9 mouse cellular contexts compared by ENCODE assay signal in genomic region chr4:147442649-147443553, GRCm38 (mm10). TPM values are rescaled to one million over a fixed set of nuclear protein-coding genes. Genes with fewer than 3 reads are reported as not detected.
DNase-seq lines count a peak whose midpoint lies in the region; ATAC-seq and TF ChIP-seq lines count a peak whose summit lies in the region.
"Not testable (repeated sequence)": the region's sequence is repeated elsewhere in the genome, so short reads cannot be mapped to it uniquely, and the experiment has no call there.
"Had no signal": no experiment of that assay in that cellular context is flagged by ENCODE, and none has a peak within 500 bp of the region (broad histone marks: within the 10 kb centered on the region; RNA-seq: fewer than 3 reads in every experiment).

No protein-coding gene starts in this region.

- in situ Hi-C loops in ES-E14 (cut with MboI; ENCODE audit: low sequenced_read_pairs in 2 of 2, unreplicated experiment in 2 of 2): loop anchor here (25.0 kb wide), 3 partner anchors 306 to 369 kb away; partner anchors contain the start of genes Zfp984 (in 1 of the 2) and Zfp991 (in 1 of the 2)

- not testable (repeated sequence) for H3K27ac ChIP-seq in ES-E14 (ENCODE audit: insufficient read depth, low read depth, low read length, poor library complexity, severe bottlenecking); kidney, adult 2 months (ENCODE audit: insufficient read depth, low read depth, low read length); midbrain, embryonic 11.5 days (ENCODE audit: low read depth, low read length); small intestine, adult 2 months (ENCODE audit: insufficient read depth, low read depth, low read length)
- H3K27ac ChIP-seq in forebrain, embryonic 10.5 days: peak overlapping the region; percentile 93
- H3K27ac ChIP-seq in heart, embryonic 15.5 days: peak overlapping the region; percentile 77
- H3K27ac ChIP-seq in liver, adult 2 months (replicated peaks; ENCODE audit: insufficient read depth, low read depth, low read length): peak overlapping the region; percentile 65

- peak overlapping the region; percentile 80 for H3K4me2 ChIP-seq in heart, embryonic 15.5 days
- H3K4me2 ChIP-seq in midbrain, embryonic 11.5 days: peak overlapping the region; percentile 75

- peak overlapping the region; percentile 71 for H3K9ac ChIP-seq in ES-E14 (ENCODE audit: insufficient read depth, low read depth, low read length, poor library complexity, severe bottlenecking)
- H3K9ac ChIP-seq in heart, embryonic 15.5 days: peak overlapping the region; percentile 76
- H3K9ac ChIP-seq in liver, adult 2 months (ENCODE audit: low read depth, low read length): peak overlapping the region; percentile 98
- peak overlapping the region; percentile 90 for H3K9ac ChIP-seq in midbrain, embryonic 11.5 days (ENCODE audit: low read length)

- not testable (repeated sequence) for H3K79me2 ChIP-seq in liver, adult 2 months (ENCODE audit: control insufficient read depth, insufficient read depth, low read length)

- not testable (repeated sequence) for H3K4me1 ChIP-seq in ES-E14 (ENCODE audit: control insufficient read depth in 2 of 2, insufficient read depth in 2 of 2, low read length in 2 of 2, poor library complexity in 1 of 2); heart, embryonic 15.5 days (replicated peaks); kidney, adult 2 months (ENCODE audit: control insufficient read depth, insufficient read depth, low read length); liver, adult 2 months (ENCODE audit: control insufficient read depth, insufficient read depth, low read length); midbrain, embryonic 11.5 days (ENCODE audit: control insufficient read depth, insufficient read depth, low read length); small intestine, adult 2 months (ENCODE audit: control insufficient read depth, insufficient read depth, insufficient read length, low read length)
- peaks cover 10% of the 10 kb centered on the region for H3K4me1 ChIP-seq in forebrain, embryonic 10.5 days

- H3K4me3 ChIP-seq in ES-E14 (ENCODE audit: insufficient read depth in 1 of 2, low read depth in 1 of 2, low read length in 2 of 2, poor library complexity in 1 of 2, severe bottlenecking in 1 of 2): peak overlapping the region; percentile 66 to 69
- peak overlapping the region; percentile 60 for H3K4me3 ChIP-seq in forebrain, embryonic 10.5 days
- H3K4me3 ChIP-seq in heart, embryonic 15.5 days: peak overlapping the region; percentile 58
- H3K4me3 ChIP-seq in kidney, adult 2 months (ENCODE audit: insufficient read depth, low read depth, low read length): peak overlapping the region; percentile 63
- H3K4me3 ChIP-seq in liver, adult 2 months (ENCODE audit: insufficient read depth, low read depth, low read length): peak overlapping the region; percentile 77
- peak overlapping the region; percentile 49 for H3K4me3 ChIP-seq in midbrain, embryonic 11.5 days (ENCODE audit: low read depth, low read length)
- peak overlapping the region; percentile 60 for H3K4me3 ChIP-seq in small intestine, adult 2 months (ENCODE audit: low read depth, low read length)

- not testable (repeated sequence) for H3K27me3 ChIP-seq in forebrain, embryonic 10.5 days (ENCODE audit: poor library complexity, severe bottlenecking); heart, embryonic 15.5 days; kidney, adult 2 months (replicated peaks; ENCODE audit: control insufficient read depth, insufficient read depth, low read length); liver, adult 2 months (ENCODE audit: control insufficient read depth, insufficient read depth, low read length); midbrain, embryonic 11.5 days (ENCODE audit: control insufficient read depth, insufficient read depth, low read length); small intestine, adult 2 months (ENCODE audit: control insufficient read depth, insufficient read depth, low read length)

- not testable (repeated sequence) for DNase-seq in ES-E14 (ENCODE audit: low read depth, low spot score); kidney, adult 2 months
- peak; percentile 17 for DNase-seq in cerebellum, adult 8-10 months
- DNase-seq in forebrain, embryonic 10.5 days (ENCODE audit: extremely low spot score, low spot score): peak; percentile 78
- peak; percentile 64 for DNase-seq in liver, adult 2 months (ENCODE audit: extremely low read depth, low read depth, low spot score)
- peak; percentile 97 for DNase-seq in midbrain, embryonic 11.5 days (ENCODE audit: low spot score, missing footprints)

- TF ChIP-seq POLR2A in kidney, adult 2 months (IDR thresholded peaks at IDR 0.05; ENCODE audit: low read depth, low read length); liver, adult 2 months (IDR thresholded peaks at IDR 0.05; ENCODE audit: extremely low read depth, insufficient read depth, low read length); small intestine, adult 2 months (IDR thresholded peaks at IDR 0.05; ENCODE audit: low read depth, low read length): not testable (repeated sequence)

- ATAC-seq in heart, embryonic 15.5 days (replicated peaks; ENCODE audit: insufficient number of reproducible peaks, insufficient read depth, low FRiP score, low read depth): peak; percentile 97
- ATAC-seq in midbrain, embryonic 11.5 days (ENCODE audit: low FRiP score): peak; percentile 100

- 9% methylated on average over 48 of the region's 52 CpGs for WGBS in forebrain, embryonic 10.5 days
- 10% methylated on average over 52 of the region's 52 CpGs for WGBS in heart, embryonic 15.5 days
- 10% methylated on average over 52 of the region's 52 CpGs for WGBS in kidney, adult 2 months
- 7% methylated on average over 52 of the region's 52 CpGs for WGBS in liver, adult 2 months
- 9% methylated on average over 52 of the region's 52 CpGs for WGBS in midbrain, embryonic 11.5 days
- 13% methylated on average over 52 of the region's 52 CpGs for WGBS in small intestine, adult 2 months

- not testable (repeated sequence) for TF ChIP-seq CTCF in kidney, adult 2 months (conservative IDR thresholded peaks at IDR 0.05; ENCODE audit: insufficient read depth, insufficient read length, low read depth, low read length); liver, adult 2 months (IDR thresholded peaks at IDR 0.05; ENCODE audit: low read depth, low read length); small intestine, adult 2 months (IDR thresholded peaks at IDR 0.05; ENCODE audit: extremely low read depth, insufficient read length, insufficient replicate concordance, low read depth, low read length)

- not testable (repeated sequence) for H3K36me3 ChIP-seq in ES-E14 (ENCODE audit: control insufficient read depth, insufficient read depth, low read length, poor library complexity, severe bottlenecking); forebrain, embryonic 10.5 days (replicated peaks); heart, embryonic 15.5 days; kidney, adult 2 months (ENCODE audit: control insufficient read depth, insufficient read depth, low read length); liver, adult 2 months (ENCODE audit: control insufficient read depth, insufficient read depth, low read length); midbrain, embryonic 11.5 days (ENCODE audit: control insufficient read depth, insufficient read depth, low read length); small intestine, adult 2 months (ENCODE audit: control insufficient read depth, insufficient read depth, low read length)

- H3K9me3 ChIP-seq in ES-E14 (ENCODE audit: control insufficient read depth, insufficient read depth, low read depth, low read length); heart, embryonic 15.5 days (replicated peaks); midbrain, embryonic 11.5 days (ENCODE audit: control insufficient read depth, low read length): not testable (repeated sequence)
- peaks cover 12% of the 10 kb centered on the region; the same call in 1 of the 2 replicates for H3K9me3 ChIP-seq in forebrain, embryonic 10.5 days

RNA-seq across cellular contexts. Expression of gene Zfp982, which starts 49.3 kb away (rescaled TPM):
- 33.7 and 40.5 TPM in 2 replicates for total RNA-seq in ES-E14 (2012; rRNA removed)
- polyA plus RNA-seq in forebrain, embryonic 10.5 days (2016; fragmentation: Nextera tagmentation; extraction: Ambion mirVana): 6.4 and 10.5 TPM in 2 replicates
- polyA plus RNA-seq in heart, embryonic 15.5 days (2015; fragmentation: Nextera tagmentation; extraction: Ambion mirVana): 4.8 and 5.5 TPM in 2 replicates
- 0.14 and 0.16 TPM in 2 replicates for polyA plus RNA-seq in kidney, adult 2 months (2012; rRNA removed)
- 1.3 and 3.1 TPM in 2 replicates for total RNA-seq in liver, adult 2 months (2014; rRNA removed)
- polyA plus RNA-seq in liver, adult 2 months (2012; rRNA removed): 0.07 and 0.13 TPM in 2 replicates
- 6.2 and 7.8 TPM in 2 replicates for polyA plus RNA-seq in midbrain, embryonic 11.5 days (2014; fragmentation: Nextera tagmentation; extraction: Ambion mirVana)
- polyA plus RNA-seq in small intestine, adult 2 months (2012; rRNA removed): not detected in 2 replicates
- total RNA-seq: monocyte, adult 5-6 weeks had no signal
